Mouse (Mus musculus): Measurements from ENCODE around the gene Engase. TPM values are rescaled to one million over a fixed set of nuclear protein-coding genes. Genes with fewer than 3 reads are reported as not detected.

The Engase gene
- polyA plus RNA-seq, 1 experiment from 2014 or later = 9.0 TPM

- Histone ChIP-seq H3K36me3 (replicated peaks) (peaks cover 20% of the 10 kb centered on the region), H3K27me3 (no peaks in the 10 kb centered on the region), H3K4me2 (no peak overlapping the region), H3K4me3 (replicated peaks) (no peak overlapping the region), H3K9ac (no peak overlapping the region), H3K4me1 (no peaks in the 10 kb centered on the region), H3K9me3 (no peaks in the 10 kb centered on the region), H3K27ac (no peak overlapping the region)
- WGBS = 86% methylated on average over 8 of the region's 8 CpGs
- no peak for ATAC-seq (ENCODE audit: low FRiP score)
Observed at GRCm38 (mm10) chr11:118484169-118484568, 7.5 kb downstream of the Engase start.

- H3K4me3 ChIP-seq (replicated peaks) = no peak overlapping the region
- H3K36me3 ChIP-seq (replicated peaks) = peaks cover 20% of the 10 kb centered on the region
- H3K4me2 ChIP-seq = no peak overlapping the region
- no peak for ATAC-seq (ENCODE audit: low FRiP score)
- peaks cover 3% of the 10 kb centered on the region for H3K4me1 ChIP-seq
- no peak overlapping the region for H3K27ac ChIP-seq
- 74% methylated on average over 11 of the region's 11 CpGs for WGBS
- 0 out of 2 replicates have a peak, but pooled peaks cover 4% of the 10 kb centered on the region for H3K27me3 ChIP-seq
- H3K9me3 ChIP-seq = no peaks in the 10 kb centered on the region
- no peak overlapping the region for H3K9ac ChIP-seq
Observed at GRCm38 (mm10) chr11:118485338-118485737, 8.7 kb downstream of the Engase start.

GRCm38 (mm10) chr11:118485780-118486179 lies 9.2 kb downstream of the Engase start:
- H3K4me1 ChIP-seq = peaks cover 7% of the 10 kb centered on the region
- ATAC-seq (ENCODE audit: low FRiP score) = no peak
- whole genome bisulfite sequencing = 90% methylated on average over 3 of the region's 3 CpGs
- peaks cover 20% of the 10 kb centered on the region for H3K36me3 ChIP-seq (replicated peaks)
- H3K27me3 ChIP-seq = 0 out of 2 replicates have a peak, but pooled peaks cover 5% of the 10 kb centered on the region
- no peak overlapping the region for H3K4me3 ChIP-seq (replicated peaks)
- H3K4me2 ChIP-seq = no peak overlapping the region
- H3K9ac ChIP-seq = no peak overlapping the region
- H3K27ac ChIP-seq = no peak overlapping the region
- no peaks in the 10 kb centered on the region for H3K9me3 ChIP-seq

DNA sequence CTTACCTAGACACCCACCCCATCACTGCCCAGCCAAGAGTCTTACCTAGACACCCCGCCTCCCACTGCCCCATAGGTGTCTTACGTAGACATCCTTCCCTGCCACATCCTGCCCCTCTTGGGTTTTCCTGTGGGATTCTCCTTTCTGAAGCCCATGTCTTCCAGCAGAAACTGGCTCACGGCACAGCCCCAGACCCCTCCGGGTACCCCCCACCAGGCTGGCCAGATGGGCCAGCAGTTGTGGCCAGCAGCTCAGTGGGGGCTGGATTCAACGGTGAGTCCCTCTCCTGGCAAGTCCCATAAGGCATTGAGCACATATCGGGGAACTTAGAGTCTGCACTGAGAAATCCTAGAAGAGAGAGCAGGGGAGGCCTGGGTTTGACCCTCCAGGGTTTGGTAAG lies 9.7 kb downstream of the Engase start:
- ATAC-seq (ENCODE audit: low FRiP score) = no peak
- Histone ChIP-seq H3K9ac (no peak overlapping the region), H3K4me1 (peaks cover 8% of the 10 kb centered on the region), H3K4me3 (replicated peaks) (no peak overlapping the region), H3K4me2 (no peak overlapping the region), H3K27ac (no peak overlapping the region), H3K9me3 (no peaks in the 10 kb centered on the region), H3K27me3 (0 out of 2 replicates have a peak, but pooled peaks cover 5% of the 10 kb centered on the region), H3K36me3 (replicated peaks) (peaks cover 20% of the 10 kb centered on the region)
- WGBS = 92% methylated on average over 6 of the region's 6 CpGs

- peaks cover 8% of the 10 kb centered on the region for H3K4me1 ChIP-seq
- WGBS = 90% methylated on average over 29 of the region's 29 CpGs
- no peaks in the 10 kb centered on the region for H3K9me3 ChIP-seq
- H3K4me3 ChIP-seq (replicated peaks) = no peak overlapping the region
- H3K9ac ChIP-seq = no peak overlapping the region
- H3K27ac ChIP-seq = no peak overlapping the region
- 0 out of 2 replicates have a peak, but pooled peaks cover 8% of the 10 kb centered on the region for H3K27me3 ChIP-seq
- no peak for ATAC-seq (ENCODE audit: low FRiP score)
- no peak overlapping the region for H3K4me2 ChIP-seq
- peaks cover 19% of the 10 kb centered on the region for H3K36me3 ChIP-seq (replicated peaks)
Observed at GRCm38 (mm10) chr11:118486881-118487772, 10.5 kb downstream of the Engase start.

DNA sequence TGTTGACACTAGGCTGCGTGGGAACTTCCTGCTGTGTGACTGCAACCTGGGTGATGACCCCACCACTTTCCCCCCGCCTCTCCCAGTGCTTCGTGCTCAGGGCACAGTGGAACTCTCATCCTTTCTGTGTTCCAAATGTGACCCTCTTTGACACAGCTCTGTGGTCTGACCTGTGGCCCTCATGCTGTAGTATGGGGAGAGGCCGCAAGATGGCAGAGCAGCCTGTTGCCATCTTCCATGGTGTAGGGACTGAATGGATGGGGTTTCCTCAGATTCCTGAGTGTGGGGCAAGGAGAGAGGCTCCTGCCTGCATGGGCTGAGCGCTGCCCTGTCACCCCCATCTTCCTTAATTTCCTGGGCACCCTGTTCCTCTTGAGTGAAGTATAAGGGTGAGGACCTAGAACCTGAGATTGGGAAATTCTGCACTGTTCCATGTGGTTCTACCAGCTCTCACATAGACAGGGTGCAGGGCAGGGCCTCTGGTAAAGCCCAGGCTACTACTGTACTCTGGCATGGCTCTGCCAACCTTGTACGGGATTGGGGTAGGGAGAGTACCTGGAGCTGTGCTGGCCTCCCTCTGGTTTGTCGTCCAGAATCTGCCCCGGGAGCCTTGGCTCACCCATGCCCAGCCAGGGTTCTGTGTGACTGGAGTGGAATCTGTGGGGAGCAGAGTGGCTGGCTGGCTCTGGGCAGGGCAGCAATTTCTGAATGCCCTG lies 11.7 kb downstream of the Engase start:
- no peak overlapping the region for H3K9ac ChIP-seq
- 64% methylated on average over 8 of the region's 8 CpGs for WGBS
- H3K27ac ChIP-seq = no peak overlapping the region
- H3K4me2 ChIP-seq = no peak overlapping the region
- peaks cover 15% of the 10 kb centered on the region for H3K4me1 ChIP-seq
- peaks cover 12% of the 10 kb centered on the region for H3K36me3 ChIP-seq (replicated peaks)
- H3K4me3 ChIP-seq (replicated peaks) = no peak overlapping the region
- no peak for ATAC-seq (ENCODE audit: low FRiP score)
- H3K9me3 ChIP-seq = no peaks in the 10 kb centered on the region
- 0 out of 2 replicates have a peak, but pooled peaks cover 8% of the 10 kb centered on the region for H3K27me3 ChIP-seq

- ATAC-seq (ENCODE audit: low FRiP score) = no peak
- Histone ChIP-seq H3K4me1 (peaks cover 15% of the 10 kb centered on the region), H3K4me3 (replicated peaks) (no peak overlapping the region), H3K36me3 (replicated peaks) (peaks cover 12% of the 10 kb centered on the region), H3K9ac (no peak overlapping the region), H3K4me2 (no peak overlapping the region), H3K27me3 (0 out of 2 replicates have a peak, but pooled peaks cover 8% of the 10 kb centered on the region), H3K27ac (no peak overlapping the region), H3K9me3 (no peaks in the 10 kb centered on the region)
- 77% methylated on average over 12 of the region's 12 CpGs for WGBS
Observed at GRCm38 (mm10) chr11:118488907-118489270, 12.3 kb downstream of the Engase start.

GRCm38 (mm10) chr11:118490566-118491218 lies 14.1 kb downstream of the Engase start:
- WGBS = 22% methylated on average over 22 of the region's 22 CpGs
- no peak overlapping the region for H3K27ac ChIP-seq
- H3K27me3 ChIP-seq = 0 out of 2 replicates have a peak, but pooled peaks cover 8% of the 10 kb centered on the region
- H3K4me2 ChIP-seq = peak overlapping the region; percentile 43
- ATAC-seq (ENCODE audit: low FRiP score) = no peak
- H3K36me3 ChIP-seq (replicated peaks) = peaks cover 7% of the 10 kb centered on the region; the same call in 1 of the 2 replicates
- H3K4me1 ChIP-seq = peaks cover 15% of the 10 kb centered on the region
- H3K9me3 ChIP-seq = no peaks in the 10 kb centered on the region
- peak overlapping the region; percentile 33; the same call in 1 of the 2 replicates for H3K9ac ChIP-seq
- H3K4me3 ChIP-seq (replicated peaks) = 0 out of 2 replicates have a peak overlapping the region, but pooled peaks have one; percentile 18

GRCm38 (mm10) chr11:118491230-118491629 lies 14.6 kb downstream of the Engase start:
- Histone ChIP-seq H3K4me3 (replicated peaks) (no peak overlapping the region), H3K9me3 (no peaks in the 10 kb centered on the region), H3K9ac (no peak overlapping the region), H3K4me2 (no peak overlapping the region), H3K4me1 (peaks cover 17% of the 10 kb centered on the region), H3K27me3 (0 out of 2 replicates have a peak, but pooled peaks cover 8% of the 10 kb centered on the region), H3K27ac (no peak overlapping the region), H3K36me3 (replicated peaks) (0 out of 2 replicates have a peak, but pooled peaks cover 7% of the 10 kb centered on the region)
- no peak for ATAC-seq (ENCODE audit: low FRiP score)
- WGBS = 85% methylated on average over 7 of the region's 7 CpGs

DNA sequence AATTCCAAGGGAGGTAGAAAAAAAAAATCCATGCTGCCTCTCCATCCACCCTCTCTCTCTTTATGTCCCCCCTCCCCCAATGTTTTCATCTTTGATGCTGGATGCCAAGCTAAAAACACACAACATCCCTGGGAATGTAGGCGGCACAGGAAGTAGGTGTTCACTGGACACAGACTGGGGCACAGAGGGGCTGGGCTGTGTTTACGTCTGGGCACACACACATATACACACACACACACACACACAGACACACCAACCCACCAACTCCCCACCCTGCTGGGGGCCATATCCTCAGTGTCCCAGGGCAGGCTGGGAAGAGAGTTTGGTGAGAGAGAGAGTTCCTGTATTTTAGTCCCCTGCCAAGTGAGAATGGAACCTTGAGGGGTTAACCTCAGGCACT lies 16.8 kb downstream of the Engase start:
- Histone ChIP-seq H3K9ac (no peak overlapping the region), H3K4me2 (no peak overlapping the region), H3K27ac (0 out of 2 replicates have a peak overlapping the region, but pooled peaks have one; percentile 68), H3K4me3 (replicated peaks) (no peak overlapping the region), H3K4me1 (peaks cover 22% of the 10 kb centered on the region), H3K36me3 (replicated peaks) (no peaks in the 10 kb centered on the region), H3K27me3 (0 out of 2 replicates have a peak, but pooled peaks cover 11% of the 10 kb centered on the region), H3K9me3 (no peaks in the 10 kb centered on the region)
- WGBS = 78% methylated on average over 2 of the region's 2 CpGs
- ATAC-seq (ENCODE audit: low FRiP score) = no peak

DNA sequence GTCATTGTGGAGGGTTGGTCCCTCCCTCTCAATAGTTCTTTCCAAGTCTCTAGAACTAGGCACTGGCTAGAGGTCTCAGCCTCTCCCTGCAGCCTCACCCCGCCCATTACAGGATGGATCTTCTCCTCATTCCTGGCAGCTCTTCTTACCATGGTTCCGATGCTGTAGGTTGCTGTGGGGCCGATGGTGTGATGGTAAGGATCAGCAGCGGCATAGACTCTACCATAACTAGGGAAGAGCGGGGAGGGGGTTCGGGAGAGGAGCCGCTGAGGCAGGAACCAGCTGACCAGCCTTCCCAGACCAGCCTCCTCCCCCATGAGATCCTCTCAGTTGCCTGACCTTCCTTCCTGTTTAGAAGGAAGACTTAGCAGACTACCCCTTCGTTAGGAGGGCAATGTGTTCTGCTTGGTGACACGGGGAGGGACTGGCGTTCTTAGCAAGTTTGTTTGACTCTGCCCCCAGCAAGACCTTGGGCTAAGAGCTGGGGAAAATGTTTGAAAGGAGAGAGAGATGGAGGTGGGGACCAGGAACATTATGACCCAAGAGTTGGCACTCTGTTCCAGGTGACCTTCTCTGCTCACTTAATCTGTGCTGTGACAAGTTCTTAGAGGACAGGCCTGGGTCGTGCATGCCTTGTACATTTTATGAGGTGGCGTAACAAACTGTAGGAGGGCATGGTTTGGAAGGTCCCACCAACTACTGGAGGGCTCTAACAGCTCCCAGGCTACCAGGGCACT lies 17.5 kb downstream of the Engase start:
- no peak overlapping the region for H3K9ac ChIP-seq
- no peak overlapping the region for H3K4me3 ChIP-seq (replicated peaks)
- no peaks in the 10 kb centered on the region for H3K9me3 ChIP-seq
- no peaks in the 10 kb centered on the region for H3K36me3 ChIP-seq (replicated peaks)
- 87% methylated on average over 12 of the region's 12 CpGs for WGBS
- H3K27me3 ChIP-seq = 0 out of 2 replicates have a peak, but pooled peaks cover 11% of the 10 kb centered on the region
- ATAC-seq (ENCODE audit: low FRiP score) = no peak
- H3K4me1 ChIP-seq = peaks cover 22% of the 10 kb centered on the region
- no peak overlapping the region for H3K27ac ChIP-seq
- H3K4me2 ChIP-seq = no peak overlapping the region
